ENCODE assay signal across 9 mouse cellular contexts in the genomic region with DNA sequence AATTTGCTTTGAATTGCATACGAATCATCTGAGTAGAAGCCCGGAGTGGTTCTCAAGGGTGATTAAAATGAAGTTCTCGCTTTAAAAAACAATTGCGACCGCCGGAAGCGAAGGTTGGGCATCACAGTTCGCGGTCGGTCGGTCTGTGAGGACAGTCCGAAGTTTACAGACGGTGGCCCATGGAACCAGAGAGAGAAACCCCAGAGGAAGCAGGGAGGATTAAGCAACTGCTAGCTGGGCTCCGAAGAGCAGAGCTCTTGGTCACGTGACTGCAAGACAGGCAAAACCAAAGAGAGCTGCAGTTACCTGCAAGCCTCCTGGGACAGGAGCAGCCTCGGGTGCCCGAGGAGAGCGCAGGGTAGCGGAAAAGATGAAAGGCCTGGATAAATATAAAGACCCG.
DNase-seq lines count a peak whose midpoint lies in the region; ATAC-seq and TF ChIP-seq lines count a peak whose summit lies in the region.
"Had no signal": no experiment of that assay in that cellular context is flagged by ENCODE, and none has a peak within 500 bp of the region (broad histone marks: within the 10 kb centered on the region; RNA-seq: fewer than 3 reads in every experiment).

No protein-coding gene starts in this region.

- peak overlapping the region; percentile 56 for H3K4me2 ChIP-seq in heart, embryonic 12.5 days
- peak overlapping the region; percentile 38 for H3K4me2 ChIP-seq in limb, embryonic 14.5 days (replicated peaks; ENCODE audit: low read depth, low read length, severe bottlenecking)
- H3K4me2 ChIP-seq in midbrain, embryonic 15.5 days: peak overlapping the region; percentile 50

- 0 out of 2 replicates have a peak, but pooled peaks cover 10% of the 10 kb centered on the region for H3K27me3 ChIP-seq in heart, embryonic 12.5 days (replicated peaks)
- H3K27me3 ChIP-seq in limb, embryonic 14.5 days (ENCODE audit: control insufficient read depth, insufficient read depth, low read length): no peaks in the 10 kb centered on the region; the same call in 1 of the 2 replicates
- H3K27me3 ChIP-seq in midbrain, embryonic 15.5 days (replicated peaks): peaks cover 4% of the 10 kb centered on the region; the same call in 1 of the 2 replicates

- no peak for DNase-seq in heart, adult 8-10 months (ENCODE audit: low spot score)
- no peak for DNase-seq in limb, embryonic 14.5 days (ENCODE audit: low spot score)
- DNase-seq in layer of hippocampus, adult 9-11 months: no peak
- DNase-seq in right cerebral cortex, postnatal 36 days (ENCODE audit: low spot score in 2 of 2): no peak
- no peak for DNase-seq in gastrocnemius, adult 8-10 months (ENCODE audit: low spot score in 2 of 2)

- H3K27ac ChIP-seq in heart, embryonic 12.5 days (ENCODE audit: poor library complexity, severe bottlenecking): no peak overlapping the region
- H3K27ac ChIP-seq in limb, embryonic 14.5 days (replicated peaks; ENCODE audit: low read depth, low read length): no peak overlapping the region
- H3K27ac ChIP-seq in midbrain, embryonic 15.5 days: no peak overlapping the region

- peak overlapping the region; percentile 19 for H3K4me3 ChIP-seq in heart, embryonic 12.5 days
- H3K4me3 ChIP-seq in limb, embryonic 14.5 days (replicated peaks; ENCODE audit: low read length): no peak overlapping the region
- peak overlapping the region; percentile 24 for H3K4me3 ChIP-seq in midbrain, embryonic 15.5 days

- H3K4me1 ChIP-seq in heart, embryonic 12.5 days (replicated peaks): peaks cover 2% of the 10 kb centered on the region; the same call in 1 of the 2 replicates
- H3K4me1 ChIP-seq in limb, embryonic 14.5 days (ENCODE audit: control insufficient read depth, insufficient read depth, low read length): peaks cover 26% of the 10 kb centered on the region
- H3K4me1 ChIP-seq in midbrain, embryonic 15.5 days: peaks cover 8% of the 10 kb centered on the region

- H3K36me3 ChIP-seq in heart, embryonic 12.5 days: no peaks in the 10 kb centered on the region
- H3K36me3 ChIP-seq in limb, embryonic 14.5 days (ENCODE audit: control insufficient read depth, insufficient read depth, low read length): no peaks in the 10 kb centered on the region
- no peaks in the 10 kb centered on the region for H3K36me3 ChIP-seq in midbrain, embryonic 15.5 days (replicated peaks)
- H3K36me3 ChIP-seq: G1E had no signal

- H3K9ac ChIP-seq in heart, embryonic 12.5 days: 0 out of 2 replicates have a peak overlapping the region, but pooled peaks have one; percentile 43
- H3K9ac ChIP-seq in limb, embryonic 14.5 days (ENCODE audit: low read depth, low read length, severe bottlenecking): 0 out of 2 replicates have a peak overlapping the region, but pooled peaks have one; percentile 5
- no peak overlapping the region for H3K9ac ChIP-seq in midbrain, embryonic 15.5 days

- no peak for TF ChIP-seq POLR2A in limb, embryonic 14.5 days (IDR thresholded peaks at IDR 0.05; ENCODE audit: borderline replicate concordance, extremely low read depth, insufficient read depth, insufficient read length)

- WGBS in heart, embryonic 12.5 days: 21% methylated on average over 20 of the region's 20 CpGs
- WGBS in limb, embryonic 14.5 days: 21% methylated on average over 20 of the region's 20 CpGs
- WGBS in midbrain, embryonic 15.5 days: 16% methylated on average over 20 of the region's 20 CpGs

- no peak for ATAC-seq in heart, embryonic 12.5 days (ENCODE audit: insufficient number of reproducible peaks, low FRiP score)
- ATAC-seq in granulocyte monocyte progenitor cell, adult 5-6 weeks (replicated peaks; ENCODE audit: poor library complexity, severe bottlenecking): peak; percentile 65
- ATAC-seq in limb, embryonic 14.5 days (ENCODE audit: low FRiP score, low read depth): no peak
- no peak for ATAC-seq in midbrain, embryonic 15.5 days (replicated peaks)

- H3K9me3 ChIP-seq in heart, embryonic 12.5 days (replicated peaks): no peaks in the 10 kb centered on the region
- no peaks in the 10 kb centered on the region for H3K9me3 ChIP-seq in limb, embryonic 14.5 days (ENCODE audit: control insufficient read depth, low read length)
- no peaks in the 10 kb centered on the region for H3K9me3 ChIP-seq in midbrain, embryonic 15.5 days
